Mouse (Mus musculus): ENCODE data around the gene Rps6ka2. TPM values are rescaled to one million over a fixed set of nuclear protein-coding genes. Genes with fewer than 3 reads are reported as not detected.

Rps6ka2 gene
- total and polyA plus RNA-seq, 2 experiments from 2014 or later: 13.6 to 37.4 TPM

- Histone ChIP-seq H3K4me3 (ENCODE audit: low read depth, low read length) (no peak overlapping the region), H3K4me1 (ENCODE audit: control insufficient read depth, insufficient read depth) (peaks cover 64% of the 10 kb centered on the region), H3K4me2 (ENCODE audit: low read depth, low read length) (no peak overlapping the region), H3K27me3 (ENCODE audit: control insufficient read depth, insufficient read depth, low read length) (no peaks in the 10 kb centered on the region), H3K9ac (replicated peaks; ENCODE audit: low read depth, low read length) (no peak overlapping the region), H3K36me3 (replicated peaks; ENCODE audit: control insufficient read depth, insufficient read depth, low read length) (no peaks in the 10 kb centered on the region), H3K9me3 (replicated peaks; ENCODE audit: control insufficient read depth, low read length) (no peaks in the 10 kb centered on the region), H3K27ac (ENCODE audit: low read depth) (no peak overlapping the region)
- DNase-seq (ENCODE audit: low spot score) (no peak), ATAC-seq (ENCODE audit: insufficient read depth, low read depth) (no peak)
- WGBS: 73% methylated on average over 2 of the region's 2 CpGs
- no peak for TF ChIP-seq CTCF (IDR thresholded peaks at IDR 0.05; ENCODE audit: low read depth)
Measured at GRCm38 (mm10) chr17:7267843-7268242, 97.9 kb downstream of the Rps6ka2 start.

GRCm38 (mm10) chr17:7269151-7269806, 99.4 kb downstream of the Rps6ka2 start:
- TF ChIP-seq EP300 (IDR thresholded peaks at IDR 0.05; ENCODE audit: low read depth) (peak; percentile 65; the same call in 1 of the 2 replicates), CTCF (IDR thresholded peaks at IDR 0.05; ENCODE audit: low read depth) (no peak)
- Histone ChIP-seq H3K4me2 (ENCODE audit: low read depth, low read length) (no peak overlapping the region), H3K27me3 (ENCODE audit: control insufficient read depth, insufficient read depth, low read length) (no peaks in the 10 kb centered on the region), H3K27ac (ENCODE audit: low read depth) (peak overlapping the region; percentile 76), H3K4me1 (ENCODE audit: control insufficient read depth, insufficient read depth) (peaks cover 73% of the 10 kb centered on the region), H3K36me3 (replicated peaks; ENCODE audit: control insufficient read depth, insufficient read depth, low read length) (no peaks in the 10 kb centered on the region), H3K4me3 (ENCODE audit: low read depth, low read length) (no peak overlapping the region), H3K9ac (replicated peaks; ENCODE audit: low read depth, low read length) (no peak overlapping the region), H3K9me3 (replicated peaks; ENCODE audit: control insufficient read depth, low read length) (no peaks in the 10 kb centered on the region)
- ATAC-seq (ENCODE audit: insufficient read depth, low read depth) (peak; percentile 60), DNase-seq (ENCODE audit: low spot score) (peak; percentile 76)
- WGBS: 13% methylated on average over 12 of the region's 12 CpGs

DNA sequence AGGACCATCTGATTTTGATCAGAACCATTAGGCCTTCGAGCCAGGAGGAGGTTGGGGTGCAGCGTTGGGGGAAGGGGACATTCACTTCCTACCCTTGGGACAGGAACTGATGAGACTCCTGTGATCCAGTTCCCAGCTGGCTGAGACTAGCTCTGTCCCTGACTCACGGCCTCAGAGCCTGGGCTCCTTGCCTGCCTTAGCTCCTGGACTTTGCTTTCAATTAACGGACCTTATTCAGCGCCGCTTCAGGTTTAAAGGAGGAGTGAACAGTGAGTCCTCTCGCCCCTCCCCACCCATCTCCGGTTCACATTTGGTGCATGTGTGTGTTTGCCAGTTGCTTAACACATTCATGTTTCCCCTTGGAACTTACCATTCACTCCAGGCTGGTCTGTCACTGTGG, 100.6 kb downstream of the Rps6ka2 start:
- Histone ChIP-seq H3K27ac (ENCODE audit: low read depth) (peak overlapping the region; percentile 28), H3K4me3 (ENCODE audit: low read depth, low read length) (no peak overlapping the region), H3K36me3 (replicated peaks; ENCODE audit: control insufficient read depth, insufficient read depth, low read length) (no peaks in the 10 kb centered on the region), H3K4me2 (ENCODE audit: low read depth, low read length) (no peak overlapping the region), H3K9me3 (replicated peaks; ENCODE audit: control insufficient read depth, low read length) (no peaks in the 10 kb centered on the region), H3K4me1 (ENCODE audit: control insufficient read depth, insufficient read depth) (peaks cover 68% of the 10 kb centered on the region), H3K27me3 (ENCODE audit: control insufficient read depth, insufficient read depth, low read length) (no peaks in the 10 kb centered on the region), H3K9ac (replicated peaks; ENCODE audit: low read depth, low read length) (no peak overlapping the region)
- TF ChIP-seq EP300 (IDR thresholded peaks at IDR 0.05; ENCODE audit: low read depth) (no peak), CTCF (IDR thresholded peaks at IDR 0.05; ENCODE audit: low read depth) (no peak)
- 73% methylated on average over 8 of the region's 8 CpGs for WGBS
- DNase-seq (ENCODE audit: low spot score): no peak
- ATAC-seq (ENCODE audit: insufficient read depth, low read depth): no peak

GRCm38 (mm10) chr17:7271522-7272134, 101.7 kb downstream of the Rps6ka2 start:
- TF ChIP-seq CTCF (IDR thresholded peaks at IDR 0.05; ENCODE audit: low read depth) (no peak), EP300 (IDR thresholded peaks at IDR 0.05; ENCODE audit: low read depth) (no peak)
- H3K4me1 ChIP-seq (ENCODE audit: control insufficient read depth, insufficient read depth): peaks cover 58% of the 10 kb centered on the region
- H3K9ac ChIP-seq (replicated peaks; ENCODE audit: low read depth, low read length): no peak overlapping the region
- H3K4me3 ChIP-seq (ENCODE audit: low read depth, low read length): no peak overlapping the region
- H3K4me2 ChIP-seq (ENCODE audit: low read depth, low read length): no peak overlapping the region
- no peaks in the 10 kb centered on the region for H3K27me3 ChIP-seq (ENCODE audit: control insufficient read depth, insufficient read depth, low read length)
- DNase-seq (ENCODE audit: low spot score): no peak
- 41% methylated on average over 10 of the region's 10 CpGs for WGBS
- H3K27ac ChIP-seq (ENCODE audit: low read depth): peak overlapping the region; percentile 28
- H3K36me3 ChIP-seq (replicated peaks; ENCODE audit: control insufficient read depth, insufficient read depth, low read length): no peaks in the 10 kb centered on the region
- peak; percentile 9; the same call in 1 of the 2 replicates for ATAC-seq (ENCODE audit: insufficient read depth, low read depth)
- no peaks in the 10 kb centered on the region for H3K9me3 ChIP-seq (replicated peaks; ENCODE audit: control insufficient read depth, low read length)

GRCm38 (mm10) chr17:7273054-7273453, 103.1 kb downstream of the Rps6ka2 start:
- Histone ChIP-seq H3K9ac (replicated peaks; ENCODE audit: low read depth, low read length) (peak overlapping the region; percentile 43), H3K27ac (ENCODE audit: low read depth) (peak overlapping the region; percentile 95)

More at GRCm38 (mm10) chr17:7273054-7273453, 103.1 kb downstream of the Rps6ka2 start:
- Histone ChIP-seq H3K27me3 (ENCODE audit: control insufficient read depth, insufficient read depth, low read length) (no peaks in the 10 kb centered on the region), H3K36me3 (replicated peaks; ENCODE audit: control insufficient read depth, insufficient read depth, low read length) (peaks cover 12% of the 10 kb centered on the region), H3K4me1 (ENCODE audit: control insufficient read depth, insufficient read depth) (peaks cover 56% of the 10 kb centered on the region), H3K4me2 (ENCODE audit: low read depth, low read length) (peak overlapping the region; percentile 36), H3K4me3 (ENCODE audit: low read depth, low read length) (no peak overlapping the region), H3K9me3 (replicated peaks; ENCODE audit: control insufficient read depth, low read length) (no peaks in the 10 kb centered on the region)
- WGBS: 14% methylated on average over 9 of the region's 9 CpGs
- DNase-seq (ENCODE audit: low spot score) (peak; percentile 89), ATAC-seq (ENCODE audit: insufficient read depth, low read depth) (peak; percentile 81)
- peak; percentile 73; the same call in 1 of the 2 replicates for TF ChIP-seq EP300 (IDR thresholded peaks at IDR 0.05; ENCODE audit: low read depth)
- no peak for TF ChIP-seq CTCF (IDR thresholded peaks at IDR 0.05; ENCODE audit: low read depth)

All from heart, postnatal 0 days (tissue).